Mouse (Mus musculus): Measurements from ENCODE around the gene Rab11fip4.

Rab11fip4 gene

GRCm38 (mm10) chr11:79590664-79591590 is at the start of gene Rab11fip4:
Gene Rab11fip4 (plus strand): TSS chr11:79591212.
- peak; percentile 73 for DNase-seq

GRCm38 (mm10) chr11:79552622-79553021 is 38.4 kb upstream of the Rab11fip4 start:
- no peak for DNase-seq

GRCm38 (mm10) chr11:79560536-79560935 is 30.5 kb upstream of the Rab11fip4 start:
- DNase-seq: no peak

GRCm38 (mm10) chr11:79563493-79563892 is 27.5 kb upstream of the Rab11fip4 start:
- no peak for DNase-seq

GRCm38 (mm10) chr11:79566947-79567346 is 24.1 kb upstream of the Rab11fip4 start:
- no peak for DNase-seq

GRCm38 (mm10) chr11:79568197-79568911 is 22.7 kb upstream of the Rab11fip4 start:
- no peak for DNase-seq

GRCm38 (mm10) chr11:79570319-79570718 is 20.7 kb upstream of the Rab11fip4 start:
- no peak for DNase-seq

- DNase-seq: no peak
Observed at GRCm38 (mm10) chr11:79573836-79574235, 17.2 kb upstream of the Rab11fip4 start.

GRCm38 (mm10) chr11:79575383-79576073 is 15.5 kb upstream of the Rab11fip4 start:
- DNase-seq: no peak

GRCm38 (mm10) chr11:79577741-79578140 is 13.3 kb upstream of the Rab11fip4 start:
- DNase-seq: peak; percentile 86

GRCm38 (mm10) chr11:79580660-79581059 is 10.4 kb upstream of the Rab11fip4 start:
- DNase-seq: no peak

- no peak for DNase-seq
Observed at GRCm38 (mm10) chr11:79581257-79581656, 9.8 kb upstream of the Rab11fip4 start.

- peak; percentile 76 for DNase-seq
Observed at GRCm38 (mm10) chr11:79584191-79584590, 6.8 kb upstream of the Rab11fip4 start.

GRCm38 (mm10) chr11:79589317-79590075 is 1.5 kb upstream of the Rab11fip4 start:
- peak; percentile 67 for DNase-seq

- DNase-seq: no peak
Observed at GRCm38 (mm10) chr11:79591591-79591975, 571 bp downstream of the Rab11fip4 start.

- no peak for DNase-seq
Observed at GRCm38 (mm10) chr11:79593495-79593894, 2.5 kb downstream of the Rab11fip4 start.

- no peak for DNase-seq
Observed at GRCm38 (mm10) chr11:79610454-79610853, 19.4 kb downstream of the Rab11fip4 start.

- DNase-seq: peak; percentile 57
Observed at GRCm38 (mm10) chr11:79611011-79611666, 20.1 kb downstream of the Rab11fip4 start.

- peak; percentile 82 for DNase-seq
Observed at GRCm38 (mm10) chr11:79612046-79612600, 21.1 kb downstream of the Rab11fip4 start.

- no peak for DNase-seq
Observed at GRCm38 (mm10) chr11:79613084-79613483, 22.1 kb downstream of the Rab11fip4 start.

GRCm38 (mm10) chr11:79613711-79614110 is 22.7 kb downstream of the Rab11fip4 start:
- peak; percentile 54 for DNase-seq

GRCm38 (mm10) chr11:79614880-79615279 is 23.9 kb downstream of the Rab11fip4 start:
- DNase-seq: peak; percentile 70

All from thymus, postnatal 25 days (tissue).